Mouse (Mus musculus): ENCODE data around the gene Hacd1. TPM values are rescaled to one million over a fixed set of nuclear protein-coding genes. Genes with fewer than 3 reads are reported as not detected.

Gene Hacd1
- total and polyA plus RNA-seq, 3 experiments, result 14.6 to 23.1 TPM; not detected in 1

- no peak overlapping the region for H3K9ac ChIP-seq (ENCODE audit: control insufficient read depth, low read depth, low read length, poor library complexity, severe bottlenecking)
- no peaks in the 10 kb centered on the region for H3K4me1 ChIP-seq (ENCODE audit: control insufficient read depth in 1 of 2, insufficient read depth in 2 of 2, low read length in 2 of 2)
- H3K27ac ChIP-seq (ENCODE audit: control insufficient read depth, low read depth, low read length), result no peak overlapping the region
- no peaks in the 10 kb centered on the region for H3K79me2 ChIP-seq (ENCODE audit: control insufficient read depth, insufficient read depth, low read length, poor library complexity)
- TF ChIP-seq CHD2 (IDR thresholded peaks at IDR 0.05; ENCODE audit: low read length) (no peak), UBTF (IDR thresholded peaks at IDR 0.05; ENCODE audit: borderline replicate concordance, insufficient read depth, low read depth, low read length) (no peak), HCFC1 (IDR thresholded peaks at IDR 0.05; ENCODE audit: low read depth, low read length) (no peak), ZMIZ1 (IDR thresholded peaks at IDR 0.05; ENCODE audit: low read depth, low read length) (no peak), MAFK (IDR thresholded peaks at IDR 0.05; ENCODE audit: borderline replicate concordance, low read depth, low read length) (no peak), CTCF (IDR thresholded peaks at IDR 0.05 in 2 of 3, conservative IDR thresholded peaks at IDR 0.05 in 1 of 3; ENCODE audit: control insufficient read depth in 1 of 3, insufficient read depth in 1 of 3, low read depth in 2 of 3, low read length in 3 of 3, poor library complexity in 1 of 3, severe bottlenecking in 1 of 3) (no peak), RAD21 (IDR thresholded peaks at IDR 0.05; ENCODE audit: low read depth, low read length) (no peak), TBP (IDR thresholded peaks at IDR 0.05; ENCODE audit: low read depth, low read length) (no peak), GABPA (IDR thresholded peaks at IDR 0.05; ENCODE audit: low read depth, low read length) (no peak), RCOR1 (IDR thresholded peaks at IDR 0.05; ENCODE audit: low read depth, low read length) (no peak), MAZ (IDR thresholded peaks at IDR 0.05; ENCODE audit: low read depth, low read length) (no peak), NRF1 (IDR thresholded peaks at IDR 0.05; ENCODE audit: insufficient read depth, low read depth, low read length, poor library complexity, severe bottlenecking) (no peak), ELF1 (IDR thresholded peaks at IDR 0.05; ENCODE audit: low read depth, low read length) (no peak)
- no peaks in the 10 kb centered on the region; a peak in 1 of 4 replicates for H3K27me3 ChIP-seq (ENCODE audit: control insufficient read depth in 1 of 2, insufficient read depth in 2 of 2, low read length in 2 of 2)
- no peak for DNase-seq (ENCODE audit: low read depth, low spot score)
- H3K36me3 ChIP-seq (ENCODE audit: control insufficient read depth in 1 of 2, insufficient read depth in 2 of 2, low read length in 2 of 2), result no peaks in the 10 kb centered on the region
- no peak overlapping the region for H3K4me3 ChIP-seq (ENCODE audit: control insufficient read depth in 1 of 2, insufficient read depth in 1 of 2, low read depth in 2 of 2, low read length in 2 of 2)
- H3K9me3 ChIP-seq (replicated peaks; ENCODE audit: insufficient read depth, low read length), result no peaks in the 10 kb centered on the region
Measured at GRCm38 (mm10) chr2:13960136-13960535, 95.8 kb downstream of the Hacd1 start.

DNA sequence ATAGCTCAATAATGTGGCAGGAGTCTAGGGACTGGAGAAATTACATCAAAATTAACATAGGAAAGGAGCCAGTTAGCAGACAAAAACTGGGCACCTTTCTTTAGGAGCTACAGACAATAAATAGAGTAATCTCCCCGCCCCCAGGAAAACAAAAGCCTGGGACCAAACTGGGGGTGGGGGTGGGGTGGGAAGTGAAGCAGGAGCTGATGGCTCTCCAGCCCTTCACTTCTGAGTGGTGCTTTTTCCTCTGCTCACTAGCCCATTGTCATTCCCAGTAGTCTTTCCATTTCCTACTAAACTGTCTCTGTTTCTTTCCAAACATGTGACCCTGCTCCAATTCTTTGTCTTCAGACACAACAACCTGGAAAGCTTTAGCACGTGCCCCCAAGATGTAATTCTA is 99.5 kb downstream of the Hacd1 start:
- Histone ChIP-seq H3K27me3 (ENCODE audit: control insufficient read depth in 1 of 2, insufficient read depth in 2 of 2, low read length in 2 of 2) (no peaks in the 10 kb centered on the region), H3K9me3 (replicated peaks; ENCODE audit: insufficient read depth, low read length) (no peaks in the 10 kb centered on the region), H3K4me3 (ENCODE audit: control insufficient read depth in 1 of 2, insufficient read depth in 1 of 2, low read depth in 2 of 2, low read length in 2 of 2) (no peak overlapping the region), H3K4me1 (ENCODE audit: control insufficient read depth in 1 of 2, insufficient read depth in 2 of 2, low read length in 2 of 2) (no peaks in the 10 kb centered on the region), H3K79me2 (ENCODE audit: control insufficient read depth, insufficient read depth, low read length, poor library complexity) (no peaks in the 10 kb centered on the region), H3K27ac (ENCODE audit: control insufficient read depth, low read depth, low read length) (no peak overlapping the region), H3K9ac (ENCODE audit: control insufficient read depth, low read depth, low read length, poor library complexity, severe bottlenecking) (no peak overlapping the region), H3K36me3 (ENCODE audit: control insufficient read depth in 1 of 2, insufficient read depth in 2 of 2, low read length in 2 of 2) (no peaks in the 10 kb centered on the region)
- DNase-seq (ENCODE audit: low read depth, low spot score), result no peak
- TF ChIP-seq GATA1 (IDR thresholded peaks at IDR 0.05; ENCODE audit: low read depth, low read length), result no peak
- TF ChIP-seq RCOR1 (IDR thresholded peaks at IDR 0.05; ENCODE audit: low read depth, low read length), result no peak
- no peak for TF ChIP-seq POLR2AphosphoS2 (IDR thresholded peaks at IDR 0.05; ENCODE audit: low read length)
- no peak for TF ChIP-seq HCFC1 (IDR thresholded peaks at IDR 0.05; ENCODE audit: low read depth, low read length)
- TF ChIP-seq TCF12 (IDR thresholded peaks at IDR 0.05; ENCODE audit: low read depth, low read length), result no peak
- TF ChIP-seq EP300 (IDR thresholded peaks at IDR 0.05; ENCODE audit: low read depth in 1 of 2, low read length in 2 of 2), result no peak
- no peak for TF ChIP-seq TBP (IDR thresholded peaks at IDR 0.05; ENCODE audit: low read depth, low read length)
- no peak for TF ChIP-seq POLR2AphosphoS5 (IDR thresholded peaks at IDR 0.05; ENCODE audit: borderline replicate concordance, low read depth, low read length)
- TF ChIP-seq MYC (IDR thresholded peaks at IDR 0.05; ENCODE audit: low read depth, low read length), result no peak
- TF ChIP-seq JUND (IDR thresholded peaks at IDR 0.05; ENCODE audit: low read depth, low read length), result no peak
- TF ChIP-seq RAD21 (IDR thresholded peaks at IDR 0.05; ENCODE audit: low read depth, low read length), result no peak
- no peak for TF ChIP-seq MXI1 (IDR thresholded peaks at IDR 0.05; ENCODE audit: low read depth, low read length)
- no peak for TF ChIP-seq BHLHE40 (IDR thresholded peaks at IDR 0.05; ENCODE audit: borderline replicate concordance, low read depth, low read length)
- no peak for TF ChIP-seq POLR2A (IDR thresholded peaks at IDR 0.05; ENCODE audit: control insufficient read depth in 1 of 2, insufficient read depth in 1 of 2, low read depth in 1 of 2, low read length in 2 of 2, poor library complexity in 1 of 2)

Measured in MEL (cell line).